Mouse (Mus musculus) kidney, adult 2 months (tissue): ENCODE results near the gene Fchsd2.

Experiments
- CTCF ChIP-seq: fragments of 200-500 bp; conservative IDR thresholded peaks from 2 replicates; pipeline ENCODE4 v1.5.1; 2011; ENCODE audit warnings: low read depth, mild to moderate bottlenecking, control low read depth, low read length, moderate library complexity, mixed read lengths; ENCODE audit not compliant: insufficient read depth, insufficient read length
- POLR2A ChIP-seq: fragments of 200-500 bp; IDR thresholded peaks from one replicate; pipeline ENCODE4 v1.6.1; 2011; ENCODE audit warnings: low read depth, low read length, control low read depth

DNA sequence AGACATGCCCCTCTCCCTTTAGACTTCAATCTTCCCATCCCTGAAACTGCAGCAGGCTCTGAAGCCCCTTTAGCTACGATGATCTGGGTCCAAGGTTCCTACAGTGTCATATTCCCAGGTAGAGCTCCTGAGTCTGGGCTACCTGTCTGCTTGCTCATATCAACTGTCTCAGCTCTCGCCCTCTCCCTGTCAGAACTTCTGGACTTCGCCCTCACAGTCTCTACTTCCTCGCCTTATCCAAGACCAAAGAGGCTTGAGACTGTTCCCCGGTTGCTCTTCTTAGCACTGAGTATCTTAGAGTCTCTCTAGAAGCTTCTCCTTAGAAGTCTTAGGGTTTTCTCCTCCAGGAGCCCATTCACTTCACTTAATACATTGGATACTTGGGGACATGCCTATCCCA, 26.7 kb upstream of the Fchsd2 start:
- no peak for TF ChIP-seq POLR2A
- TF ChIP-seq CTCF = no peak
